Mouse (Mus musculus): Measurements from ENCODE around the gene Insrr.
"Not testable (repeated sequence)": the region's sequence is repeated elsewhere in the genome, so short reads cannot be mapped to it uniquely, and the experiment has no call there.

The Insrr gene

GRCm38 (mm10) chr3:87833482-87833881 lies 36.7 kb downstream of the Insrr start:
- DNase-seq (ENCODE audit: low spot score) = no peak

GRCm38 (mm10) chr3:87838622-87839021 lies 41.9 kb downstream of the Insrr start:
- DNase-seq (ENCODE audit: low spot score) = peak; percentile 56

GRCm38 (mm10) chr3:87840858-87841257 lies 44.1 kb downstream of the Insrr start:
- DNase-seq (ENCODE audit: low spot score) = no peak

GRCm38 (mm10) chr3:87844981-87845380 lies 48.2 kb downstream of the Insrr start:
- DNase-seq (ENCODE audit: low spot score) = no peak

GRCm38 (mm10) chr3:87846186-87846585 lies 49.4 kb downstream of the Insrr start:
- no peak for DNase-seq (ENCODE audit: low spot score)

GRCm38 (mm10) chr3:87846650-87847110 lies 49.9 kb downstream of the Insrr start, which contains the start of gene Sh2d2a:
Gene Sh2d2a, plus strand, starts transcription at chr3:87846755.
- DNase-seq (ENCODE audit: low spot score) = no peak

GRCm38 (mm10) chr3:87847680-87848079 lies 50.9 kb downstream of the Insrr start:
- no peak for DNase-seq (ENCODE audit: low spot score)

GRCm38 (mm10) chr3:87849117-87849516 lies 52.4 kb downstream of the Insrr start:
- no peak for DNase-seq (ENCODE audit: low spot score)

GRCm38 (mm10) chr3:87854795-87855568 lies 58.2 kb downstream of the Insrr start:
- no peak for DNase-seq (ENCODE audit: low spot score)

GRCm38 (mm10) chr3:87855936-87856335 lies 59.2 kb downstream of the Insrr start:
- DNase-seq (ENCODE audit: low spot score) = no peak

GRCm38 (mm10) chr3:87857666-87858065 lies 60.9 kb downstream of the Insrr start:
- no peak for DNase-seq (ENCODE audit: low spot score)

GRCm38 (mm10) chr3:87859813-87860212 lies 63.1 kb downstream of the Insrr start:
- peak; percentile 25 for DNase-seq (ENCODE audit: low spot score)

- not testable (repeated sequence) for DNase-seq (ENCODE audit: low spot score)
Measured at GRCm38 (mm10) chr3:87864111-87864510, 67.4 kb downstream of the Insrr start.

All from ovary, postnatal 10 days (tissue).